In genomic region chr19:6047899-6048166, GRCm38 (mm10) we compare ENCODE assay signal across 8 mouse cellular contexts. TPM values are rescaled to one million over a fixed set of nuclear protein-coding genes. Genes with fewer than 3 reads are reported as not detected.
A peak's percentile ranks its signal among the peaks of the same experiment; 100 is the strongest.
DNase-seq lines count a peak whose midpoint lies in the region; ATAC-seq and TF ChIP-seq lines count a peak whose summit lies in the region.

No protein-coding gene starts in this region.

- intact Hi-C loops in left cerebral cortex, adult 2 months (cut with DNase I), result loop anchor here (1.0 to 10.0 kb wide), 4 partner anchors 9 to 263 kb away; partner anchors contain the start of genes Fau, Mrpl49, Pola2 and Snx15

- no peak overlapping the region for H3K9ac ChIP-seq in embryonic facial prominence, embryonic 11.5 days (replicated peaks; ENCODE audit: low read length)
- H3K9ac ChIP-seq in hindbrain, embryonic 16.5 days (ENCODE audit: low read depth, low read length), result peak overlapping the region; percentile 91
- peak overlapping the region; percentile 80; the same call in 1 of the 2 replicates for H3K9ac ChIP-seq in midbrain, postnatal 0 days (replicated peaks; ENCODE audit: low read length, poor library complexity, severe bottlenecking)

- ATAC-seq in embryonic facial prominence, embryonic 11.5 days (replicated peaks; ENCODE audit: insufficient number of reproducible peaks, low FRiP score, low TSS enrichment, low read depth), result no peak
- no peak for ATAC-seq in hindbrain, embryonic 16.5 days
- ATAC-seq in midbrain, postnatal 0 days (ENCODE audit: low FRiP score), result no peak

- DNase-seq in left cerebral cortex, adult 2 months (ENCODE audit: extremely low spot score in 1 of 2, low spot score in 2 of 2), result no peak
- no peak for DNase-seq in left cerebral cortex, adult 9 months (ENCODE audit: low spot score in 2 of 2)
- DNase-seq in embryonic facial prominence, embryonic 11.5 days (ENCODE audit: low spot score), result no peak
- no peak for DNase-seq in midbrain, postnatal 0 days (ENCODE audit: low spot score)
- DNase-seq in frontal cortex, postnatal 25 days (ENCODE audit: low spot score in 2 of 2), result no peak
- no peak for DNase-seq in embryo, embryonic 9.5 days (ENCODE audit: extremely low spot score)
- DNase-seq in ovary, postnatal 14 days (ENCODE audit: low spot score), result no peak

- H3K27ac ChIP-seq in left cerebral cortex, adult 2 months, result peak overlapping the region; percentile 99; the same call in 1 of the 2 replicates
- no peak overlapping the region for H3K27ac ChIP-seq in embryonic facial prominence, embryonic 11.5 days (replicated peaks; ENCODE audit: low read depth, low read length)
- no peak overlapping the region for H3K27ac ChIP-seq in hindbrain, embryonic 16.5 days (ENCODE audit: low read depth, low read length)
- no peak overlapping the region for H3K27ac ChIP-seq in midbrain, postnatal 0 days (ENCODE audit: low read depth, low read length)

- H3K4me1 ChIP-seq in embryonic facial prominence, embryonic 11.5 days (ENCODE audit: control insufficient read depth, insufficient read depth, low read length), result peaks cover 4% of the 10 kb centered on the region; the same call in 1 of the 2 replicates
- H3K4me1 ChIP-seq in hindbrain, embryonic 16.5 days (ENCODE audit: control insufficient read depth, insufficient read depth, low read depth, low read length), result peaks cover 21% of the 10 kb centered on the region
- H3K4me1 ChIP-seq in midbrain, postnatal 0 days (ENCODE audit: insufficient read depth, low read length), result peaks cover 10% of the 10 kb centered on the region

- no peaks in the 10 kb centered on the region for H3K27me3 ChIP-seq in embryonic facial prominence, embryonic 11.5 days (ENCODE audit: control insufficient read depth, insufficient read depth, low read length)
- H3K27me3 ChIP-seq in hindbrain, embryonic 16.5 days (replicated peaks; ENCODE audit: control insufficient read depth, insufficient read depth, low read length), result no peaks in the 10 kb centered on the region
- H3K27me3 ChIP-seq in midbrain, postnatal 0 days (ENCODE audit: insufficient read depth, low read length), result no peaks in the 10 kb centered on the region

- no peaks in the 10 kb centered on the region for H3K9me3 ChIP-seq in embryonic facial prominence, embryonic 11.5 days (replicated peaks; ENCODE audit: control insufficient read depth, low read length)
- H3K9me3 ChIP-seq in hindbrain, embryonic 16.5 days (ENCODE audit: control insufficient read depth, low read length), result no peaks in the 10 kb centered on the region
- H3K9me3 ChIP-seq in midbrain, postnatal 0 days (ENCODE audit: low read length), result no peaks in the 10 kb centered on the region

- no peak for TF ChIP-seq CTCF in left cerebral cortex, adult 2 months (IDR thresholded peaks at IDR 0.05)
- no peak for TF ChIP-seq CTCF in midbrain, postnatal 0 days (IDR thresholded peaks at IDR 0.05)

- 86% methylated on average over 8 of the region's 8 CpGs for WGBS in embryonic facial prominence, embryonic 11.5 days
- 92% methylated on average over 8 of the region's 8 CpGs for WGBS in hindbrain, embryonic 16.5 days
- 86% methylated on average over 8 of the region's 8 CpGs for WGBS in midbrain, postnatal 0 days

- peaks cover 17% of the 10 kb centered on the region for H3K36me3 ChIP-seq in embryonic facial prominence, embryonic 11.5 days (replicated peaks; ENCODE audit: control insufficient read depth, insufficient read depth, low read depth, low read length)
- peaks cover 39% of the 10 kb centered on the region for H3K36me3 ChIP-seq in hindbrain, embryonic 16.5 days (ENCODE audit: control insufficient read depth, insufficient read depth, low read length)
- H3K36me3 ChIP-seq in midbrain, postnatal 0 days (ENCODE audit: insufficient read depth, low read length), result peaks cover 48% of the 10 kb centered on the region

- peak overlapping the region; percentile 93 for H3K4me2 ChIP-seq in embryonic facial prominence, embryonic 11.5 days (ENCODE audit: low read depth, low read length)
- H3K4me2 ChIP-seq in hindbrain, embryonic 16.5 days (ENCODE audit: low read length), result peak overlapping the region; percentile 86
- peak overlapping the region; percentile 97 for H3K4me2 ChIP-seq in midbrain, postnatal 0 days (ENCODE audit: low read depth, low read length, poor library complexity, severe bottlenecking)

- peak overlapping the region; percentile 64 for H3K4me3 ChIP-seq in left cerebral cortex, adult 2 months
- H3K4me3 ChIP-seq in embryonic facial prominence, embryonic 11.5 days (ENCODE audit: low read depth, low read length), result peak overlapping the region; percentile 93
- H3K4me3 ChIP-seq in hindbrain, embryonic 16.5 days (ENCODE audit: low read length), result peak overlapping the region; percentile 90
- H3K4me3 ChIP-seq in midbrain, postnatal 0 days (ENCODE audit: low read depth, low read length), result peak overlapping the region; percentile 65

RNA-seq across cellular contexts. Expression of gene Syvn1, which starts 1.5 kb away (rescaled TPM):
- total RNA-seq in left cerebral cortex, adult 2 months (2021), result 10 to 100 TPM; 45.7 to 45.8 TPM
- 18.8 and 20.2 TPM in 2 replicates for polyA plus RNA-seq in embryonic facial prominence, embryonic 11.5 days (2014; fragmentation: Nextera tagmentation; extraction: Ambion mirVana)
- 29.0 and 38.4 TPM in 2 replicates for polyA plus RNA-seq in hindbrain, embryonic 16.5 days (2015; fragmentation: Nextera tagmentation; extraction: Ambion mirVana)
- total RNA-seq in midbrain, postnatal 0 days (2014; rRNA removed), result 27.8 and 36.3 TPM in 2 replicates
- polyA plus RNA-seq in midbrain, postnatal 0 days (2015; fragmentation: Nextera tagmentation; extraction: Ambion mirVana), result 34.6 and 34.8 TPM in 2 replicates

RNA-seq across cellular contexts. Expression of gene Mrpl49, which starts 9.8 kb away (rescaled TPM):
- total RNA-seq in left cerebral cortex, adult 2 months (2021), result 10 to 100 TPM; 40.9 to 41.3 TPM
- 96.6 and 100 TPM in 2 replicates for polyA plus RNA-seq in embryonic facial prominence, embryonic 11.5 days (2014; fragmentation: Nextera tagmentation; extraction: Ambion mirVana)
- polyA plus RNA-seq in hindbrain, embryonic 16.5 days (2015; fragmentation: Nextera tagmentation; extraction: Ambion mirVana), result 62.4 and 68.8 TPM in 2 replicates
- total RNA-seq in midbrain, postnatal 0 days (2014; rRNA removed), result 34.7 and 37.3 TPM in 2 replicates
- 50.0 and 55.8 TPM in 2 replicates for polyA plus RNA-seq in midbrain, postnatal 0 days (2015; fragmentation: Nextera tagmentation; extraction: Ambion mirVana)

RNA-seq across cellular contexts. Expression of gene Fau, which starts 9.8 kb away (rescaled TPM):
- 100 to 1,000 TPM; 663 to 678 TPM for total RNA-seq in left cerebral cortex, adult 2 months (2021)
- polyA plus RNA-seq in embryonic facial prominence, embryonic 11.5 days (2014; fragmentation: Nextera tagmentation; extraction: Ambion mirVana), result 773 and 801 TPM in 2 replicates
- polyA plus RNA-seq in hindbrain, embryonic 16.5 days (2015; fragmentation: Nextera tagmentation; extraction: Ambion mirVana), result 471 and 479 TPM in 2 replicates
- 494 and 628 TPM in 2 replicates for total RNA-seq in midbrain, postnatal 0 days (2014; rRNA removed)
- 587 and 625 TPM in 2 replicates for polyA plus RNA-seq in midbrain, postnatal 0 days (2015; fragmentation: Nextera tagmentation; extraction: Ambion mirVana)

RNA-seq across cellular contexts. Expression of gene Znhit2, which starts 13.2 kb away (rescaled TPM):
- 10 to 100 TPM; 33.9 to 39.1 TPM for total RNA-seq in left cerebral cortex, adult 2 months (2021)
- polyA plus RNA-seq in embryonic facial prominence, embryonic 11.5 days (2014; fragmentation: Nextera tagmentation; extraction: Ambion mirVana), result 40.8 and 44.2 TPM in 2 replicates
- polyA plus RNA-seq in hindbrain, embryonic 16.5 days (2015; fragmentation: Nextera tagmentation; extraction: Ambion mirVana), result 31.5 and 35.2 TPM in 2 replicates
- 53.3 and 59.1 TPM in 2 replicates for total RNA-seq in midbrain, postnatal 0 days (2014; rRNA removed)
- polyA plus RNA-seq in midbrain, postnatal 0 days (2015; fragmentation: Nextera tagmentation; extraction: Ambion mirVana), result 40.4 and 41.0 TPM in 2 replicates

RNA-seq across cellular contexts. Expression of gene Tm7sf2, which starts 20.3 kb away (rescaled TPM):
- 10 to 100 TPM; 26.9 to 30.4 TPM for total RNA-seq in left cerebral cortex, adult 2 months (2021)
- polyA plus RNA-seq in embryonic facial prominence, embryonic 11.5 days (2014; fragmentation: Nextera tagmentation; extraction: Ambion mirVana), result 26.0 and 26.3 TPM in 2 replicates
- 61.3 and 64.6 TPM in 2 replicates for polyA plus RNA-seq in hindbrain, embryonic 16.5 days (2015; fragmentation: Nextera tagmentation; extraction: Ambion mirVana)
- total RNA-seq in midbrain, postnatal 0 days (2014; rRNA removed), result 79.5 and 98.1 TPM in 2 replicates
- 50.2 and 51.6 TPM in 2 replicates for polyA plus RNA-seq in midbrain, postnatal 0 days (2015; fragmentation: Nextera tagmentation; extraction: Ambion mirVana)
